Mouse (Mus musculus) thymus, postnatal 0 days (tissue): ENCODE results near the gene Wnk4. TPM values are rescaled to one million over a fixed set of nuclear protein-coding genes. Genes with fewer than 3 reads are reported as not detected.
A peak's percentile ranks its signal among the peaks of the same experiment; 100 is the strongest.
"Not testable (repeated sequence)": the region's sequence is repeated elsewhere in the genome, so short reads cannot be mapped to it uniquely, and the experiment has no call there.

Experiments used
- DNase-seq: peaks from one replicate; pipeline ENCODE4 v3.0.0-alpha.2; 2015; ENCODE audit warnings: low spot score
- polyA plus RNA-seq: library from polyadenylated mRNA; unstranded; fragments of >200 nt; fragmentation: Nextera tagmentation; extraction: Ambion mirVana; gene quantifications from 2 replicates; pipeline ENCODE4 v1.2.1, GENCODE M21; 2015

Wnk4 gene
- polyA plus RNA-seq, 1 experiment from 2014 or later = 2.1 TPM

- DNase-seq = no peak
These were observed 54.8 kb downstream of the Wnk4 start for GRCm38 (mm10) chr11:101315082-101315650.

DNA sequence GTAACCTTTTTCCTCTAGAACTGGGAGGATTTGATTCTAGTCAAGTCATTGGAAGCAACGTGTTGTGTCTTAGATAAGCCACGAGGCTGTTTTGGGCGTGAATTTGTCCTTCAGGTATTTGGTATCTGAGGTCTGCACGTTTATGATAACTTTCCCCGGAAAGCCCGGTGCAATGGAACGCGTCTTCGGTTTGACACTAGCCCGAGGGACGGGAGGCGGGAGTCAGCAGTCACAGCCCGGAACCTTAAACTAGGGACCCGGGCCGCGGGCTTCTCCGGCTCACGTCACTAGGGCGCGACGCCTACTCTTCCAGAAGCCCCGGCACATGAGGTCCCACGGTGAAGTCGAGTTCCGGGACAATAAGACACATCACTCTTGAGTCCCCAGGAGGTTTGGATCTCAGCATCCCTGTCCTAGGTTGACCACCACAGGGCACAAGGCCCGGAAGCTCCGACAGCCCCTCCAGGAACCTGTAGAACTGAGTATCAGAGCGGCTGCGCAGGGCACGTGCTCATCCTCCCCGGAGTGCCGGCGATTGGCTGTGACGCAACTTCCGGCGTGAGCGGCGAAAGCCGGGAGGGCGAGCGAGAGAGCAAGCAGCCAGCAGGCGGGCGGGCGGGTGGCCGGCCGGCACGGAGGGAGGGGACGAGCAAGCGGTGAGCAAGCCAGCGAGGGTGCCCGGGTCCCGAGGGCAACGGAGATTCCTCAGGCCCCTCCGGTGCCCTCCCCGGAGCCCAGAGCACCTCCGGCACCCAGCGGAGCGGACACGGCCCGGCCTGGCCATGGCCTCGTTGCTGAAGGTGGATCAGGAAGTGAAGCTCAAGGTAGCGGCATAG is 55.5 kb downstream of the Wnk4 start, which contains the start of gene Psme3:
Psme3 (plus strand) TSS at position 549 of the 836 bp plus-strand sequence.
- DNase-seq = peak; percentile 92

GRCm38 (mm10) chr11:101316501-101316917 is 56.1 kb downstream of the Wnk4 start:
- no peak for DNase-seq

DNA sequence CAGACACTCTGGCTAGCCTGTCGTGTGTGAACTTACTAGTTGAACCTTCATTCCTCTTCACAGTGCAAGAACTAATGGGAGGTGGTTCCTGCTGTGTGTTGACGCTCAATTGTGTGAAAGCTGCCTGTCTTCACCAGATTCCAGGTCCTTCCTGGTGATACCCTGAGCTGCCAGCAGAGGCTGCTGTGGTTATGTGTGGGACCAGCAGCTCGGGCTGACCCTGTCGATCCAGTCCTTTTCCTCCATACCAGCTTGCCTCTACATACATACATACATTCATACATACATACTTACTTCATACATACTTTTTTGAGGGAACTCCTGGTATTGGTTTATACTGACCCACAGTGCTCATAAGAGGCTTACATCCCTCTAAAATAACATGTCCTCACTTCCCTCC is 63.2 kb downstream of the Wnk4 start:
- DNase-seq = peak; percentile 35

DNA sequence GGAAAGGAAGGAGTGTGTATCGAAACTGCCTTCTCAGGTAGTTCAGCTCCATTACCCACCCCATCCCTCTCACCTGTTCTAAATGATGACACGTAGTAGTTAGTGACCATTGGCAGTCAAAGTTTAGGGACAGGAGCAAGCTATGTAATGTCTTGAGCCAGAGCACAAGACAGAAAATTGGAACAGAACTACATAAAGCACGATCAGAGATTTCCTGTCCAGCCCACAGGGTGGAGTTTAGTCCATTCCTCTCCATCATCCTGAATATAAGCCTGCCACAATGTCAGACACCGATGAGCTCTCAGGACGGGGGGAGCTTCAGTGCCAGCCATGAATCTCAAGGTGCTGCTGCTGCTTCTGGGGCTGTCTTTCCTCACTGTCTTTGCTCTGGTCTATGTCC is 64.4 kb downstream of the Wnk4 start, which contains the start of gene Aoc2:
Aoc2 (plus strand) TSS at position 301 of the 400 bp plus-strand sequence.
- no peak for DNase-seq

GRCm38 (mm10) chr11:101325201-101325600 is 64.8 kb downstream of the Wnk4 start:
- not testable (repeated sequence) for DNase-seq

GRCm38 (mm10) chr11:101326147-101326546 is 65.8 kb downstream of the Wnk4 start:
- no peak for DNase-seq

Other genes starting within 250 kb of the Wnk4 start
- 10.5 and 11.5 TPM in 2 replicates for gene Naglu, start 190.6 kb upstream of the Wnk4 start, polyA plus RNA-seq
- gene Hsd17b1, start 182.2 kb upstream of the Wnk4 start, polyA plus RNA-seq = 0.10 and 0.13 TPM in 2 replicates
- gene Coasy, start 178.0 kb upstream of the Wnk4 start, polyA plus RNA-seq = 37.3 and 40.5 TPM in 2 replicates
- gene Mlx, start 173.3 kb upstream of the Wnk4 start, polyA plus RNA-seq = 79.8 and 80.8 TPM in 2 replicates
- 34.6 and 39.0 TPM in 2 replicates for gene Psmc3ip, start 165.1 kb upstream of the Wnk4 start, polyA plus RNA-seq
- 20.9 and 22.2 TPM in 2 replicates for gene Retreg3, start 140.7 kb upstream of the Wnk4 start, polyA plus RNA-seq
- 73.0 and 80.2 TPM in 2 replicates for gene Tubg1, start 140.6 kb upstream of the Wnk4 start, polyA plus RNA-seq
- 1.5 and 1.6 TPM in 2 replicates for gene Tubg2, start 104.7 kb upstream of the Wnk4 start, polyA plus RNA-seq
- gene Cntnap1, start 90.0 kb upstream of the Wnk4 start, polyA plus RNA-seq = 0.32 and 0.53 TPM in 2 replicates
- 2.4 and 2.8 TPM in 2 replicates for gene Plekhh3, start 89.2 kb upstream of the Wnk4 start, polyA plus RNA-seq
- 1.7 and 1.8 TPM in 2 replicates for gene Ccr10, start 85.1 kb upstream of the Wnk4 start, polyA plus RNA-seq
- 13.7 and 13.8 TPM in 2 replicates for gene Ezh1, start 34.1 kb upstream of the Wnk4 start, polyA plus RNA-seq
- 29.6 and 30.8 TPM in 2 replicates for gene Ramp2, start 14.5 kb upstream of the Wnk4 start, polyA plus RNA-seq
- 132 and 149 TPM in 2 replicates for gene Vps25, start 6.9 kb upstream of the Wnk4 start, polyA plus RNA-seq
- gene Cntd1, start 18.4 kb downstream of the Wnk4 start, polyA plus RNA-seq = 1.3 and 1.9 TPM in 2 replicates
- 164 and 179 TPM in 2 replicates for gene Coa3, start 18.5 kb downstream of the Wnk4 start, polyA plus RNA-seq
- 182 and 191 TPM in 2 replicates for gene Becn1, start 41.7 kb downstream of the Wnk4 start, polyA plus RNA-seq
- 123 and 135 TPM in 2 replicates for gene Psme3, start 55.6 kb downstream of the Wnk4 start, polyA plus RNA-seq
- 0.76 and 1.0 TPM in 2 replicates for gene Aoc2, start 64.5 kb downstream of the Wnk4 start, polyA plus RNA-seq
- gene Aoc3, start 70.0 kb downstream of the Wnk4 start, polyA plus RNA-seq = 0.69 and 0.78 TPM in 2 replicates
- gene G6pc, start 107.0 kb downstream of the Wnk4 start, polyA plus RNA-seq = 0.07 and 0.17 TPM in 2 replicates
- gene Aarsd1, start 157.0 kb downstream of the Wnk4 start, polyA plus RNA-seq = 67.6 and 70.6 TPM in 2 replicates
- gene Gm27029, start 164.2 kb downstream of the Wnk4 start, polyA plus RNA-seq = 1.5 and 2.2 TPM in 2 replicates
- 13.2 and 16.1 TPM in 2 replicates for gene Rundc1, start 164.5 kb downstream of the Wnk4 start, polyA plus RNA-seq
- gene Ptges3l, start 164.8 kb downstream of the Wnk4 start, polyA plus RNA-seq = 1.8 TPM in 2 replicates
- gene Rpl27, start 181.7 kb downstream of the Wnk4 start, polyA plus RNA-seq = 550 and 596 TPM in 2 replicates
- 86.4 and 87.4 TPM in 2 replicates for gene Ifi35, start 187.8 kb downstream of the Wnk4 start, polyA plus RNA-seq
- gene Rnd2, start 204.4 kb downstream of the Wnk4 start, polyA plus RNA-seq = 3.7 and 4.6 TPM in 2 replicates
- 24.7 and 25.3 TPM in 2 replicates for gene Vat1, start 205.7 kb downstream of the Wnk4 start, polyA plus RNA-seq